Mouse (Mus musculus): ENCODE data around the gene Ifrd1.

- TF ChIP-seq CTCF (IDR thresholded peaks at IDR 0.05) (no peak), EP300 (IDR thresholded peaks at IDR 0.05) (no peak)
Measured at GRCm38 (mm10) chr12:40207909-40208308, 40.4 kb downstream of the Ifrd1 start.

Measured in lung, postnatal 0 days (tissue).